Mouse (Mus musculus) C2C12 (cell line): ENCODE results near the gene Cope.

Experiments used
- CTCF ChIP-seq: IDR thresholded peaks from one replicate; pipeline ENCODE4 v1.5.1; 2011; ENCODE audit not compliant: control insufficient read depth, insufficient read depth, insufficient read length
- FOSL1 ChIP-seq: IDR thresholded peaks from one replicate; pipeline ENCODE4 v1.8.0; 2011; ENCODE audit warnings: mild to moderate bottlenecking, low read length; ENCODE audit not compliant: poor library complexity, insufficient read depth, severe bottlenecking
- MAX ChIP-seq: IDR thresholded peaks from one replicate; pipeline ENCODE4 v1.6.1; 2011; ENCODE audit warnings: mild to moderate bottlenecking, control low read depth
- USF1 ChIP-seq: IDR thresholded peaks from one replicate; pipeline ENCODE4 v1.6.1; 2011; ENCODE audit warnings: low read depth, mild to moderate bottlenecking, control low read depth, moderate library complexity

- TF ChIP-seq CTCF (no peak), MAX (no peak), USF1 (no peak), FOSL1 (no peak)
Observed at GRCm38 (mm10) chr8:70347443-70347842, 45.1 kb downstream of the Cope start.
